Mouse (Mus musculus) spleen, postnatal 10 days (tissue): Measurements from ENCODE around the gene Olfr1243.
"Not testable (repeated sequence)": the region's sequence is repeated elsewhere in the genome, so short reads cannot be mapped to it uniquely, and the experiment has no call there.

Experiments
- DNase-seq, 2 experiments: peaks; one replicate each; pipeline ENCODE4 v3.0.0; 2021 to 2022; ENCODE audit warnings: low spot score in 2 of 2

The Olfr1243 gene

DNA sequence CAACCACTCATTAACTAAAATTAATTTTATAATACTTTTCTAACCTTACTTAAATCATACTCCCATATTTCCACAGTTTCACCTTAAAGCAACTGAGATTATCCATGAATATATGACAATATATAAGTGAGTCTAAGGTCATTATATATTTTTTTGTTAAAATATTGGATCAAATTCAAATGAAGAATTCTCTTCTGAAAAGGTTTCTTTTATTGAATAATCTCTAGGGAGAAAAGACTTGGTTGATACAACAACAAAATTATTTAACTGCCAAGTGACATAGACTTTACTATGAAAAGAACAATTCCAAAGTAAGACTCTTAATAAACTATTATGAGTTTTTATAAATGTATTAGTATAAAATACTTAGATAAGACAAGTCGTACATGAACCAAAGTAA, at the start of gene Olfr1243:
Gene Olfr1243 (minus strand): TSS at position 101 of the 400 bp plus-strand sequence.
- no peak for DNase-seq

- no peak for DNase-seq
These were observed 47.1 kb upstream of the Olfr1243 start, which contains the start of gene Olfr1245 for GRCm38 (mm10) chr2:89578347-89578746. TSS of gene Olfr1245 (minus strand) at chr2:89578447.

GRCm38 (mm10) chr2:89562706-89563105, 31.4 kb upstream of the Olfr1243 start:
- DNase-seq, result not testable (repeated sequence)

DNA sequence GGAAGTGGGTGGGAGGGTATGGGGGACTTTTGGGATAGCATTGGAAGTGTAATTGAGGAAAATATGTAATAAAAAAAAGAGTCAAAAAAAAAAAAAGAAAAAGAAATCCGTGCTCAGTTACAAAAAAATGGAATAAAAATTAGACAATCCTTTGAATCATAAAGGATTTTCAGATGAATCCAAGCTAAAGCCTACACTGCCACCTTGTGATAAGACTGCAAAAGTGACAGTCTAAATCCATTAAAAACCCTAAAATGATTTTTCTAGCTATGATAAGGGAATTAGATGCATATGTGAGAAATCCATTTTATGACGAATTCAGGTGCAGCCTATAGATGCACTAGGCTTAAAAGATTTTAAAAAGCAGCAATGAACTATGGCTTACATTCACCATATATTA, 13.2 kb upstream of the Olfr1243 start:
- no peak for DNase-seq

GRCm38 (mm10) chr2:89539923-89540322, 8.6 kb upstream of the Olfr1243 start:
- no peak for DNase-seq

DNA sequence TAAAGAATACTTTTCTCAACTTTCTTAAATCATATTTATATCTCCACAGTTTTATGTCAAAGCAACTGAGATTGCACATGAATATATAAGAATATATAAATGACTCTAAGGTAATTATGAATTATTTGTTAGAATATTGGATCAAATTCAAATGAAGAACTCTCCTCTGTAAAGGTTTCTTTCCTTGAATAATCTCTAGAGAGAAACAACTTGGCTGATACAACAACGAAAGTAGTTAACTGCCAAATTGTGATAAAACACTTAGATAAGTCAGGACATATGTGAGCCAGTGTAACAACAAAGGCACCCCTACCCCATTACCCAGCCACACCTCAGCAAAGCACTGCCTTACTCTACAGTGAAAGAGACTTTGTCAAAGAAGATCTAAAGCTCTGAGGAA, 33.1 kb downstream of the Olfr1243 start, which contains the start of gene Olfr1242:
Gene Olfr1242 (minus strand): TSS at position 101 of the 400 bp plus-strand sequence.
- DNase-seq, result no peak

DNA sequence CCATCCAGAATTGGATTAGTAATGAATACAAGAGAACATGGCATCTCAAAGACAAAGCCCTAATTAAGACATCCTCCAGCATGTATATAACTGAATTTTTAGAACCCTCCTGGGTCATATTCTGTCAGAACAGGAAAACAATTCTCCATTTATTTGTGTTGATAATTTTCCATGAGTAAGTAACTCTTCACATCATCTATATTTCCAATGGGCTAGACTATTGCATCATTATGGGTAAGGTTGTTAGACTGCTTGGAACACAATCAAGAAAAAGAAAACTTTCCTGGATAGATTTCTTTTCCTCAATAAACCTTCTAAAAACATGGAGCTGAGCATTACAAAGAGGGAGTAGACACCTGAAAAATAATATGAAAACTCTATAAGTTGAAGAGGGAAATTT, 44.3 kb downstream of the Olfr1243 start, which contains the start of gene Olfr1241:
Gene Olfr1241 (minus strand): TSS at position 101 of the 400 bp plus-strand sequence.
- no peak for DNase-seq
